Mouse (Mus musculus) kidney, adult 2 months (tissue): ENCODE results near the gene Yap1. TPM values are rescaled to one million over a fixed set of nuclear protein-coding genes. Genes with fewer than 3 reads are reported as not detected.

Experiments used
- DNase-seq: peaks from one replicate; pipeline ENCODE4 v3.0.0; 2021
- H3K27ac ChIP-seq: fragments of 200-500 bp; 2 replicates; pipeline ENCODE4 v1.5.1; 2012; ENCODE audit warnings: low read depth, low read length, control low read depth, inconsistent platforms; ENCODE audit not compliant: insufficient read depth
- H3K27me3 ChIP-seq: fragments of 200-500 bp; replicated peaks from 2 replicates; pipeline ENCODE4 v1.6.1; 2012; ENCODE audit warnings: mild to moderate bottlenecking, moderate library complexity, low read length, inconsistent platforms; ENCODE audit not compliant: control insufficient read depth, insufficient read depth
- H3K36me3 ChIP-seq: fragments of 200-500 bp; 2 replicates; pipeline ENCODE4 v1.6.1; 2012; ENCODE audit warnings: mild to moderate bottlenecking, moderate library complexity, low read length, inconsistent platforms; ENCODE audit not compliant: control insufficient read depth, insufficient read depth
- H3K4me1 ChIP-seq: fragments of 200-500 bp; 2 replicates; pipeline ENCODE4 v1.6.1; 2011; ENCODE audit warnings: low read length; ENCODE audit not compliant: control insufficient read depth, insufficient read depth
- H3K4me3 ChIP-seq: fragments of 200-500 bp; 2 replicates; pipeline ENCODE4 v1.5.1; 2011; ENCODE audit warnings: mild to moderate bottlenecking, low read depth, low read length, control low read depth; ENCODE audit not compliant: insufficient read depth
- CTCF ChIP-seq: fragments of 200-500 bp; conservative IDR thresholded peaks from 2 replicates; pipeline ENCODE4 v1.5.1; 2011; ENCODE audit warnings: low read depth, mild to moderate bottlenecking, control low read depth, low read length, moderate library complexity, mixed read lengths; ENCODE audit not compliant: insufficient read depth, insufficient read length
- POLR2A ChIP-seq: fragments of 200-500 bp; IDR thresholded peaks from one replicate; pipeline ENCODE4 v1.6.1; 2011; ENCODE audit warnings: low read depth, low read length, control low read depth
- WGBS: fragments of 180-500 bp; shearing (Covaris S2); methylation state at CpG from one replicate; pipeline ENCODE4 v1.1.7; 2018; 5-methylcytosine and 5-hydroxymethylcytosine counted together
- polyA plus RNA-seq: library from polyadenylated mRNA; depleted of rRNA; stranded (reverse); fragments of >200 nt; gene quantifications from 2 replicates; pipeline ENCODE4 v1.2.3, GENCODE M21; 2012; rRNA removed

Gene Yap1
- 39.0 and 40.9 TPM in 2 replicates for polyA plus RNA-seq

- Histone ChIP-seq H3K4me3 (peak within 1 kb of the TSS; percentile 83), H3K36me3 (peaks cover 3% of the 10 kb centered on the region), H3K27ac (peak within 1 kb of the TSS; percentile 96), H3K27me3 (no peaks in the 10 kb centered on the region), H3K4me1 (peaks cover 3% of the 10 kb centered on the region; the same call in 1 of the 2 replicates)
- peak; percentile 32 for TF ChIP-seq POLR2A
- TF ChIP-seq CTCF = no peak
- peak; percentile 95 for DNase-seq
- WGBS = under 1% methylated on average over 69 of the region's 79 CpGs
These were observed at the start of gene Yap1 for GRCm38 (mm10) chr9:8004370-8004991. TSS of gene Yap1 (minus strand) at chr9:8004596.

- Histone ChIP-seq H3K36me3 (no peaks in the 10 kb centered on the region), H3K4me1 (peaks cover 6% of the 10 kb centered on the region), H3K27me3 (no peaks in the 10 kb centered on the region), H3K4me3 (peak overlapping the region; percentile 67), H3K27ac (peak overlapping the region; percentile 29; the same call in 1 of the 2 replicates)
- 8% methylated on average over 5 of the region's 5 CpGs for WGBS
- TF ChIP-seq POLR2A (no peak), CTCF (no peak)
- DNase-seq = no peak
These were observed 38.6 kb upstream of the Yap1 start for GRCm38 (mm10) chr9:8043044-8043387.

GRCm38 (mm10) chr9:8042338-8043043, 38.1 kb upstream of the Yap1 start, which contains the start of gene Cfap300:
TSS of gene Cfap300 (minus strand) at chr9:8042823.
- Histone ChIP-seq H3K4me1 (peaks cover 6% of the 10 kb centered on the region), H3K27me3 (no peaks in the 10 kb centered on the region), H3K27ac (peak within 1 kb of the TSS; percentile 29; the same call in 1 of the 2 replicates), H3K4me3 (peak within 1 kb of the TSS; percentile 67), H3K36me3 (no peaks in the 10 kb centered on the region)
- peak; percentile 98 for DNase-seq
- no peak for TF ChIP-seq CTCF
- no peak for TF ChIP-seq POLR2A
- under 1% methylated on average over 39 of the region's 39 CpGs for WGBS

- WGBS = 36% methylated on average over 7 of the region's 7 CpGs
- Histone ChIP-seq H3K4me3 (no peak overlapping the region), H3K27ac (no peak overlapping the region), H3K4me1 (no peaks in the 10 kb centered on the region), H3K36me3 (no peaks in the 10 kb centered on the region), H3K27me3 (no peaks in the 10 kb centered on the region)
- no peak for TF ChIP-seq CTCF
- no peak for TF ChIP-seq POLR2A
- no peak for DNase-seq
These were observed 31.1 kb upstream of the Yap1 start for GRCm38 (mm10) chr9:8035546-8035945.

- Histone ChIP-seq H3K27me3 (no peaks in the 10 kb centered on the region), H3K27ac (no peak overlapping the region), H3K4me1 (no peaks in the 10 kb centered on the region), H3K36me3 (no peaks in the 10 kb centered on the region), H3K4me3 (no peak overlapping the region)
- WGBS = 61% methylated on average over 4 of the region's 4 CpGs
- no peak for DNase-seq
- TF ChIP-seq POLR2A (no peak), CTCF (no peak)
These were observed 30.7 kb upstream of the Yap1 start for GRCm38 (mm10) chr9:8035091-8035490.

GRCm38 (mm10) chr9:8034143-8034542, 29.7 kb upstream of the Yap1 start:
- Histone ChIP-seq H3K27me3 (no peaks in the 10 kb centered on the region), H3K36me3 (no peaks in the 10 kb centered on the region), H3K4me3 (no peak overlapping the region), H3K4me1 (no peaks in the 10 kb centered on the region), H3K27ac (no peak overlapping the region)
- WGBS = 81% methylated on average over 1 of the region's 1 CpGs
- no peak for TF ChIP-seq CTCF
- no peak for TF ChIP-seq POLR2A
- no peak for DNase-seq

- WGBS = 65% methylated on average over 5 of the region's 5 CpGs
- DNase-seq = peak; percentile 24
- no peak overlapping the region for H3K4me3 ChIP-seq
- H3K36me3 ChIP-seq = no peaks in the 10 kb centered on the region
- H3K27ac ChIP-seq = no peak overlapping the region
- H3K4me1 ChIP-seq = no peaks in the 10 kb centered on the region
- no peaks in the 10 kb centered on the region for H3K27me3 ChIP-seq
- TF ChIP-seq POLR2A (no peak), CTCF (no peak)
These were observed 28.5 kb upstream of the Yap1 start for GRCm38 (mm10) chr9:8032847-8033246.
